Mouse (Mus musculus) c-Kit-positive CD71-negative TER-119-negative erythroid progenitor cells, embryonic 14.5 days (primary cell): Measurements from ENCODE around the gene Klc2.
A peak's percentile ranks its signal among the peaks of the same experiment; 100 is the strongest.

ENCODE experiments used
- DNase-seq: peaks from one replicate; pipeline ENCODE4 v3.0.0-alpha.2; 2013; ENCODE audit warnings: low read depth

Gene Klc2

DNA sequence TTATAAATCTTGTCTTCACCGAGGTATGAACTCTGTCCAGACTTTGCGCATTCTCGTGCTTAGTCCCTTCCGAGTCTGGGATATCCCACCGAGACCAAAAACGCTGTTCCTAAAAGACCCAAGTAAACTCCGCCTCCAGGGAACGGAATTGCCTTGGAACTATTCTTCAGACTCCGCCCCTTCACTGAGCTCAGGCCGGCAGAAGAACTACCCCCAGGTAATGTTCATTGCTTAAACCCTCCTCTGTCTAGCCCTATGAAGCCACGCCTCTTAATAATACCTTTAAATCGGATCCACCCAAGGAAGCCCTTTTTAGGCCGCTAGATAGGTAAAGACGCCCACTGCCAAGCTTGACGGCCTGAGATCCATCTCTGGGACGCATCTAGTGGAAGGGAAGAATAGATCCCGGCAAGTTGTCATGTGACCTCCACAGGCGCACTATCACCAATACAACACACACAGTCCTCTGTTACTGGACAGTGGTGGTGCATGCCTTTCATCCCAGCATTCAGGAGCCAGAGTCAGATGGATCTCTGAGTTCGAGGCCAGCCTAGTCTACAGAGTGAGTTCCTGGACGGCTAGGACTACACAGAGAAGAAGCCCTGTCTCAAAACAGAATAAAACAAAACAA, 45.9 kb downstream of the Klc2 start:
- no peak for DNase-seq

DNA sequence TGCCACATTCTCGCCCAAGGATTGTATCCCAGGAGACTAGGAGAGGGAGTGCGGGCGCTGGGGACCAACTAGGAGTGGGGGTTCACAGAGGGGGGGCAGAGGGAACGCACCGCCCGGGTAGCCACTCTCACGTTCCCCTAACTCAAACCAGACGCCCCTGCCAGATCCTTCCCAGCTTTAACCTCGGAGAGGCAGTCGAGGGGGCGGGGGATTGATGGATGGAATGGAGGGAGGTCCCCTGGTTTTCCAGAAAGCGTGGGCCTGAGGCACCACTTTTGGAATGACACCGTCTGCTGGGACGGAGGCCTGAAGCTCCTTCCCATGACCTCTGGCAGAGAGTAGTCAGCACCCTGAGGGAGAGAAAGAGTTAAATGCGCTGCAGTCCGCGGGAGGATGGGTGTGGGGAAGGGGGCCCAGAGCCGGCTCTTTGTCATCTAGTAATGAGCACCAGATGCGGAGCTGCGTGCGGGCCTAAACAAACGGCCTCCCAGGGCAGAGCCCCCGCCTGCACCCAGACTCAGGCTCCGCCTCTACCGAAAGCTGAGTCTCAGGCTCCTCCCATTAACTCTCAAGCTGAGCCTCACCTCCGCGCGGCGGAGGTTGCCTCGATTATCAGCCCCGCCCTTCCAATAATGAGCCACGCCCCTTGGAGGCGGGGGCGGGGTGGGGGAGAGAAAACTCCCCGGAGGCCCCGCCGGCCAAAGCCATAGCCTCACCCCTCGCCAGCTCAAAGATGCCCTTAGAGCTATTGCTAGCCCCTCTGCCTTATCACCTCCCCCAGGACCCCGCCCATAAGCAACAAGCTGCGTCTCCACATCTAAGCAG, 46.6 kb downstream of the Klc2 start:
- DNase-seq, result peak; percentile 85

DNA sequence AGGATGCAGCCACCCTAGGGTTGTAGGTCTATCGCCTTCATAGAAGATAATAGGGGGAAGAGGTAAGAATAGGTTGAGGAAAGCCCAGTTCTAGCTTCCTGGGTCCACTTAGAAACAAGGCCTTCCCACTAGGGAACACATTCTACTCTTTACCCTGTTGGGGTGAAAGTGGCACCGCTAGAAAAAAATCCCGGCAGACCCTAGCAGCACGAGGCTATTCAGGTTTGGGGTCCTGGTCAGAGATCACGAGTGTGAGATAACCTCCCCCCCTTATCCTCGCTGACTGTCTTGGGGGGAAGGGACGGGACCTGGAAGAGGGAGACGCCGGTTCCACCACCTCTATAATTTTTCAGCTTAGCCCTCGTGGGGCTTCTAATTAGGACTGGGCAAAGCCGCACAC, 47.3 kb downstream of the Klc2 start:
- no peak for DNase-seq

DNA sequence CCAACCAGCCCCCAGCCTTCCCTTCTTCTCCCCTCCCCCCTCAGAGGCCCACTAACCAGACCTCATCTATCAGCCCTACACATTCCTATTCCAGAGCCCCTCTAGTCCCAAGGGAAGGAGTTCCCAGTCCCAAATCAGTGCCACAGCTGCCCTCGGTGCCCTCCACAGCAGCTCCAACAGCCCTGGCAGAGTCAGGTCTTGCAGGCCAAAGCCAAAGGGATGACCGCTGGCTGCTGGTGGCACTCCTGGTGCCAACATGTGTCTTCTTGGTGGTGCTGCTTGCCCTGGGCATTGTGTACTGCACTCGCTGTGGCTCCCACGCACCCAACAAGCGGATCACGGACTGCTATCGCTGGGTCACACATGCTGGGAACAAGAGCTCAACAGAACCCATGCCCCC, 48.4 kb downstream of the Klc2 start:
- DNase-seq, result no peak

DNA sequence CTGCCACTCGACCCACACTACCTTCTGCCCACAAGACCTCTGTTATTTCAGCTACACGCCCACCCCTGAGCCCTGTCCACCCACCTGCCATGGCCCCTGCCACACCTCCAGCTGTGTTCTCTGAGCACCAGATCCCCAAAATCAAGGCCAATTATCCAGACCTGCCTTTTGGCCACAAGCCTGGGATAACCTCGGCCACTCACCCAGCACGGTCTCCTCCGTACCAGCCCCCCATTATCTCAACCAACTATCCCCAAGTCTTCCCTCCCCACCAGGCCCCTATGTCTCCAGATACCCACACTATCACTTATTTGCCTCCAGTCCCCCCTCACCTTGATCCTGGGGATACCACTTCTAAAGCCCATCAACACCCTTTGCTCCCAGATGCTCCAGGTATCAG, 48.9 kb downstream of the Klc2 start:
- DNase-seq, result no peak

- DNase-seq, result no peak
Observed at GRCm38 (mm10) chr19:5068570-5069234, 49.7 kb downstream of the Klc2 start.

DNA sequence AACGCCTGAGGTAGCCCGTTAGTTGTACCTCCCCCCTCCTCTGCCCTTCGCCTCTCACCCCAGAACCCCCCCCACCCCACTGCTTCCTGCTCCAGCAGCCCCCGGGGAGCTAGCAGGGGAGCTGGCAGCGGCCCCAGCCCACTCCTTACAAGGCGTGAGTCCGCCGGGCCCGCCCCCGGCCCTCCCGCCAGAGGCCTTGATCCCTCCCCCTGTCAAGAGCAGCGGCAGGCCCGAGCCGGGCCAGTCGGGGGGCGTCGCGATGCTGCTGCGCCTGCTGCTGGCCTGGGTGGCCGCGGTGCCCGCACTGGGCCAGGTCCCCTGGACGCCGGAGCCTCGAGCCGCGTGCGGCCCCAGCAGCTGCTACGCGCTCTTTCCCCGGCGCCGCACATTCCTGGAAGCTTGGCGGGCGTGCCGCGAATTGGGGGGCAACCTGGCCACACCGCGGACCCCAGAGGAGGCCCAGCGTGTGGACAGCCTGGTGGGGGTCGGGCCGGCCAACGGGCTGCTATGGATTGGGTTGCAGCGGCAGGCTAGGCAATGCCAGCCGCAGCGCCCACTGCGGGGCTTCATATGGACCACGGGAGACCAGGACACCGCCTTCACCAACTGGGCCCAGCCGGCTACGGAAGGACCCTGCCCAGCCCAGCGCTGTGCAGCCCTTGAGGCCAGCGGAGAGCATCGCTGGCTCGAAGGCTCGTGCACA, 50.3 kb downstream of the Klc2 start, which contains the start of gene Cd248:
TSS of gene Cd248 (plus strand) at position 212 of the 703 bp plus-strand sequence.
- DNase-seq, result no peak

DNA sequence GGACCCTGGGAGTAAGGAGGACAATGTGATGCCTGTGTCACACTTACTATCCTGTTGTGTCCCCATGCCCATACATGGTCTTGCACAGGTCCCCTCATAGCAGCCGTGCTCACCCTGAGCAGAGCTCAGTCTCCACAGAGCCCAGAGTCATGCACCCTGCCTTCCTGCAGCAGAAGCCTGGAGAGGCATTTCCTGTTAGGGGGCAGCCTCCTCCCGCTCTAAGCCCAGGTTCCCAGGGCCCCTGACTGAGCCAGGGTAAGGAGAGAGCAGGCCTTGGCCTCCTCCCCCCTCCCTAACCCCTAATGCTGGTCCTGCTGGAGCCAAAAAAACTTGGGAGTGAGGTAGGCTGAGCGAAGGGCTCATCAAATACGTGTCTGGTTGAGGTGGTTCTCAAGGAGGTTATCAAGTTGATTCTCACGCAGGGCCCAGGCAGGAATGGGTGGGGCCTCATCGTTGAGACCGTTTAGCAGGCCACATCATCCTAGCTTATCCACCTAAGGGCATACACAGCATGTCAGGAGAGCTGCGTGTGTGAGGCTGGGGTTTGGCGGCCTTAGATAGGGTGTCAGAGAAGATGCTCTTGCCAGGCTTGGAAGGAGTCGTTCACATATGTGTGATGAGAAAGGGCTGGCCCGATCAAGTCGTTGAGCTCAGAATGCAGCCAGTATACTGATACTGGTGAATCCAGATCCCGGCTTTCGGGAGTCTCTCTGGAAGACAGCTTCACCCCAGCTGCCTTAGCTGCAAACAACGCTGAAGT, 51.1 kb downstream of the Klc2 start:
- no peak for DNase-seq

DNA sequence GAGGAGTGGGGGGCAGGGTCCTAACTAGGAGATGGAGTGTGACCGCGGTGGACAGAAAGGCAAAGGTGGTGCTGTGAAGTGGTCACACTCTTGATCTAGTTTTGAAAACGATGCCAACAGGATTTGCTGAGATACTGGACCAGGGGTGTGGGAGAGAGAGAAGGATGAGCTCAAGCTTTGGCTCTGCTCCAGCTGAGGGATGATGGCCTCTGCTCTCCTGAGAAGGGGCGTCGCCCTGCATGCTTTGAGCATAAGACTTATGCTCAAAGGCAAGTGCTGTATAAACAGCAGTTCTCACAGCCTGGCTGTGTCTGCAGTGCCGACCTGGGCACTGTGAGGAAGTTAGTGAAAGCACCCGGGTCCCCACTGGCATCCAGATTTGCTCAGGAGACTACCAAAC, 53.3 kb downstream of the Klc2 start:
- no peak for DNase-seq

- no peak for DNase-seq
Observed at GRCm38 (mm10) chr19:5062446-5062845, 55.9 kb downstream of the Klc2 start.

GRCm38 (mm10) chr19:5062041-5062440, 56.3 kb downstream of the Klc2 start:
- DNase-seq, result no peak

GRCm38 (mm10) chr19:5060365-5061330, 57.7 kb downstream of the Klc2 start:
- no peak for DNase-seq

DNA sequence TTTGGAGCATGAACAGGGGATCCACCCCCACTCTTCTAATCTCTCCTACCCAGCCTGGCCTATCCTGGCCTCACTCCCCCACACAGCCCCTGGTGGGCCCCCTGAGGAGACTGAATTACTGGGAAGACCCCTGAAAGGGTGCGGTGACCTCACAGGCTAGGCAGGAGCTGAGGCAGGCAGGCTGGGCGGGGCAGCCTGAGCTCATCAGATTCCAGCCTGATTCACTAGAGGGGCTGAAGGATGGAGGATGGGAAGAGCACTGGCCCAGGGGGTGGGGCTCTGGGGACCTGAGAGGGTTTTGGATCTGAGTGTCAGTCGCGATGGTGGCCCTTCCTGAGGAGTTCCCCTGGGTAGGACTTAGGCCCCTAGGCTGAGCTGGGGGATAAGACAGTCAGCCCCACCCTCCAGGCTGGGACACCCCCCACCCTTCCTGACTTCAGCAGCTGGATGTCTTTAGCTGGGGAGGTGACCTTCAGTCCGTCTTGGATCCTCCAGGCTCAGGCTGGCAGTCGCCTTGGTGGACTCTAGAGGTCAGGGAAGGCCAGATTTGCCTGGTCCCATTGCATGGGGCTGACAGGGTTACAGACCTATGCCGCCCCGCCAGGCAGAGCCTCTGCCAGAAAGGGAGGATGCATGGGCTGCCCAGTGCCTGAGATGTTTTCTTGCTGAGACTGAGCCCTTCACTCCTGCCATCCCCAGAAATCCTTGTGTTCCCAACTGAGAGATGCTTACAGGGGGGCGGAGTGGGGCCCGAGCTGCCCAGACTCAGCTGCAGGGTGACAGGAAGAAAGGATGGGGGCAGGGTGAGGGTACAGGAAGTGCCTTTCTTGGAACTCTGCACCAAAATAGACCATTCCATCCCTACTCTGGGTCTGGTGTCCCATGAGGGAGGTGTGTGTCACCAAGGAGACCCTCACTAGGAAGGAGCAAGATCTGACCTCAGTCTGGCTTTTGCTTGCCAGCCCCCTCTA, 59.3 kb downstream of the Klc2 start:
- no peak for DNase-seq

DNA sequence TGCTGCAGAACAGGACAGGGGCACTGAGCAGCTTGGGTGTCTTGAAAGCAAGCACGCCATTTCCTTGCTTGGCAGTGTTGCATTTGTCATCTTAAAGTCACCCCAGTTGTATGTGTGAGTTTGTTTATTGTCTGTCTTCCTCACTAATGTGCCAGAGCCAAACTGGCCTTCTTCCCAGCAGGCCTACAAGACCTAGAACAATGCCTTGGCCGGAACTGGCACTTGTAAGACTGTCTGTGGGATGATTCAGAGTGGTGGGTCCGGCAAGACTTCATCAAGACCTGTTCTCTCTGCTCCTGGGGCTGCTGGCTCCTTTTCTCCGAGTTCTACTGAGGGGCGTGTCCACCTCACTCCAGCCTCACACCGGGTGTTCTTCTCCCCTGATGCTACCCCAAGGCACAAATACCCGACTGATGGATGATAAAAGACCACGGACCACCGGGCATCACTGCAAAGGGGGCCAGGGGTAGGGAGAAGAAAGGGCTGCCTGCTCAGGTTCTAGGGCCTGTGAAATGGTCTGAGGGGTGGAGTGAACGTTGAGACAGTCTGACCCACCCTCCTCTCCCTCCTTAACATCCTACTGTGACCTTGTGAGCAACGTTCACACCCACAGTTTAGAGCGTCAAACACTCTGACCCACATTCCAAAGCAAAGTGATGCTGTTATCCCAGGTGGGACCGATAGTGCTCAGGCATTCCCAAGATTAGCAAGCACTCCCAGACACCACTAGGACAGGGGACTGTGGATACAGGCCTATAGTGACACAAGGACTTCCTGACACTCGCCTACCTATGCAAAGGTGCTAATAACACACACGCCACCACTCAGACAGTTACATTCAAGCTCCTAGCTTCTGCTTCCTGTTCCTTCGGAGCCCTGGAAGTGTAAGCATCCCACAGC, 60.2 kb downstream of the Klc2 start:
- no peak for DNase-seq
